Mouse (Mus musculus) splenic B cell, adult 2 months (primary cell): Measurements from ENCODE around the gene Zfp981.
"Not testable (repeated sequence)": the region's sequence is repeated elsewhere in the genome, so short reads cannot be mapped to it uniquely, and the experiment has no call there.

Experiments
- DNase-seq: peaks from one replicate; pipeline ENCODE4 v3.0.0-alpha.2; 2011; ENCODE audit warnings: low read depth, low spot score
- H3K27me3 ChIP-seq: 2 replicates; pipeline ENCODE4 v1.6.1; 2012; ENCODE audit warnings: mild to moderate bottlenecking, low read length, moderate library complexity, mixed read lengths; ENCODE audit not compliant: control insufficient read depth, poor library complexity, insufficient read depth, severe bottlenecking
- H3K36me3 ChIP-seq: 2 replicates; pipeline ENCODE4 v1.6.1; 2012; ENCODE audit warnings: mild to moderate bottlenecking, low read length, moderate library complexity, mixed read lengths; ENCODE audit not compliant: control insufficient read depth, poor library complexity, insufficient read depth, severe bottlenecking

The Zfp981 gene

DNA sequence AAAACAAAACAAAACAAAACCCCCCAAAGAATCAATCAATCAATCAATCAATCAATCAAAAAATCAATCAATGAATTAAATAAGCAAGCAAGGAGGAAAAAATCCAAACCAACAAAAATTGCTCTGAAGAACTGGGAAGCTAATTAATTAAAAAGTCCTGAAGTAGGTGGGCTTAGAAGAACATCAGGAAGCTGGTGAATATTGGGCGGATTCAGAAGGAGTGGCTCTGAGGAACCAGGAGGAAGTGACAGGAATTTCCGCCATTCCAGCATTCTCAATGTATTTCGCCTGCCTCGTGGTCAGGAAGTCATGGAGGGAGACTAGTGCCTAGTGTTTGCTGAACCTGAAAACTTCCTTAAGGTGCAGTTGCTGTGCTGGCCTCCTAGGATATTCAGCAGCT is at the start of gene Zfp981:
Gene Zfp981, plus strand, starts transcription at position 301 of the 400 bp plus-strand sequence.
- H3K36me3 ChIP-seq, H3K27me3 ChIP-seq, DNase-seq: not testable (repeated sequence)

GRCm38 (mm10) chr4:146452576-146452975 is 49.3 kb upstream of the Zfp981 start:
- DNase-seq, H3K27me3 ChIP-seq: not testable (repeated sequence)

GRCm38 (mm10) chr4:146454170-146454569 is 47.7 kb upstream of the Zfp981 start:
- H3K36me3 ChIP-seq, DNase-seq, H3K27me3 ChIP-seq: not testable (repeated sequence)

More at GRCm38 (mm10) chr4:146452576-146452975, 49.3 kb upstream of the Zfp981 start:
- H3K36me3 ChIP-seq, result not testable (repeated sequence)

DNA sequence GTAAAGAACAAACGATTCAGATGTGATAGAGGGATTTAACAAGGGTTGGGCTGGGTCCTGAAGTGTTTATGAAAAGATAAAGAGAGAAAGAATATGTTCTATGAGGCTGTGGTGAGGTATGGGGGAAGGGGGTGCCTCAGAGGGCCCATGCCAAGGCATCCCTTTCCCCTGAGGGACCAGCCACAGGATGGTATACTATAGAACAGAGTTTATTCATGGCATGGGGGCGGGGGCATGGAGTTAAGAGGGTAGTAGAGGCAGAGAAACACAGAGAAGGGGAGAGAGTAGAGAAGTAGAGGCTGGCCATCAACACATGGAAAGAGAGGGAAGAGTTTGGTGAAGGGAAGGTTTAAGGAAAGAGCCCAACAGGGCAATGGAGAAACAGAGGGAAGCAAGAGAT is 46.9 kb upstream of the Zfp981 start:
- no peaks in the 10 kb centered on the region for H3K36me3 ChIP-seq
- H3K27me3 ChIP-seq, result no peaks in the 10 kb centered on the region
- DNase-seq, result no peak

GRCm38 (mm10) chr4:146455321-146455721 is 46.5 kb upstream of the Zfp981 start:
- no peaks in the 10 kb centered on the region for H3K27me3 ChIP-seq
- no peak for DNase-seq
- H3K36me3 ChIP-seq, result no peaks in the 10 kb centered on the region

- H3K27me3 ChIP-seq, result no peaks in the 10 kb centered on the region
- H3K36me3 ChIP-seq, result no peaks in the 10 kb centered on the region
- DNase-seq, result no peak
Observed at GRCm38 (mm10) chr4:146456061-146456726, 45.6 kb upstream of the Zfp981 start.

DNA sequence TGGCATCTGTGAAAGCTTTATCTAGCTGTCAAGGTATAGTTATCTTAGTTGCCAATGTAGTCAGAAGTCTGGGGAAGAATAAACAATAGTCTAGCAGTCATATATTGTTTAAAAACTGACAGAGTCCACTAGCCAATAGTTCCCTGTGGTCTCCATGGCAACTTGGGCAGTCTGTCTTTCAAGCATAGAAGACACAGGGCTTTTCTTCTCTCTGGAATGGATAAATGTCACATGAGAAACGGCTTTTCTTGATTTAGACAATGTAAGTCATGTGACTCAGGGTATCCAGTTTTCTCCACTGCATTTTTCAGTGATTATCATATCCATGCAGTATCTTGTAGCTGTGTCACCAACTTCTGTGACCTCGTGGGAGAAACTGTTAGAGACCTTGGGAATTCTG is 44.7 kb upstream of the Zfp981 start:
- H3K27me3 ChIP-seq, result no peaks in the 10 kb centered on the region
- no peak for DNase-seq
- no peaks in the 10 kb centered on the region for H3K36me3 ChIP-seq

DNA sequence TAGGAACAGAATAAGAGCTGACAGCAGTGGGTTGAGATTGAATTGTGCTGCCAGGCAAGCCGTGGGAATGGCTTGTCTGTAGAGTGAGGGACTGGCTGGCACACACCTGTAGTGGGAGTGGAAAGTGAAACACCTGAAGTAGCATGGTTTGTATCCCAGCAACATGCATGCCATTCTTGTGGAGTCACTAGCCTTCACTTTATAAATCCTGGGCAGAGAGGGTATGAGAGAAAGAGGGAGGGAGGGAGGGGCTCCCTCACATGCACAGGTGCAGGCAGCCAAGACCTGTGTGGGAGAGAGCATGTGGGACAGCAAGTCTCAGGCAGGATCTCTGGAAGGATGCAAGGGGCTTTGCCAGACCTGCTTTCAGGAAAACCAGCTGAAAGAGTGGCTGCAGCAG is 44.1 kb upstream of the Zfp981 start:
- DNase-seq, result no peak
- Histone ChIP-seq H3K36me3 (no peaks in the 10 kb centered on the region), H3K27me3 (no peaks in the 10 kb centered on the region)

- DNase-seq, H3K36me3 ChIP-seq, H3K27me3 ChIP-seq: not testable (repeated sequence)
Observed at GRCm38 (mm10) chr4:146459822-146460221, 42.0 kb upstream of the Zfp981 start.

- not testable (repeated sequence) for DNase-seq, H3K27me3 ChIP-seq, H3K36me3 ChIP-seq
Observed at GRCm38 (mm10) chr4:146460685-146461084, 41.1 kb upstream of the Zfp981 start.

DNA sequence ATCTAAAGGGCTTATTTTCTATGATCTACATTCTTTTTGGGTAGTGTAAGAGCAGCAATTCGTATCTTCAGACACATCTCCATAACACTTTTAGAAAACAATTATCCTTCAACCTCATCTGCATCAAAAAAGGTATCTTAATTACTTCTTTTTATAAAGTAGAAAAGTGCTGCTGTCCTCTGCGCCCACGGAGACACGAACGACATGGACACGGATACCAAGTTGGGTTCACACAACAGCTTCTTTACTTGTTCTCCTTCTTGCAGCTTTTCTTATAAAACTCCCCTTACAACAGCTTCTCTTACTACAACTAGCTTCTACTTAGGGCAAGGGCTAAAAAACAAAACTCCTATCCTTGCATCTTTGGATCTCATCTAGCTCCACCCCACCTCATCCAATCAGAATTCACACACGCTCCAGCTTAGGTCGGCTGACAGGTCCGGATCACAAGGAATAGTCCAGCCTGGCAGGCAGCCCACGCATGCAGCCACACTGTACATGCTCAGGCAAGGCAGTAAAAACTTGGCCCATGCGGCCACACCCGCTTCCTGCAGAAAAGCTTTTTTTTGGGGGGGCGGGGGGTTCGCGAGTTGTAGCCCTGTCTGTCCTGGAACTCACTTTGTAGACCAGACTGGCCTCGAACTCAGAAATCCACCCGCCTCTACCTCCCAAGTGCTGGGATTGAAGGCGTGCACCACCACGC is 38.0 kb upstream of the Zfp981 start:
- H3K27me3 ChIP-seq, DNase-seq, H3K36me3 ChIP-seq: not testable (repeated sequence)

DNA sequence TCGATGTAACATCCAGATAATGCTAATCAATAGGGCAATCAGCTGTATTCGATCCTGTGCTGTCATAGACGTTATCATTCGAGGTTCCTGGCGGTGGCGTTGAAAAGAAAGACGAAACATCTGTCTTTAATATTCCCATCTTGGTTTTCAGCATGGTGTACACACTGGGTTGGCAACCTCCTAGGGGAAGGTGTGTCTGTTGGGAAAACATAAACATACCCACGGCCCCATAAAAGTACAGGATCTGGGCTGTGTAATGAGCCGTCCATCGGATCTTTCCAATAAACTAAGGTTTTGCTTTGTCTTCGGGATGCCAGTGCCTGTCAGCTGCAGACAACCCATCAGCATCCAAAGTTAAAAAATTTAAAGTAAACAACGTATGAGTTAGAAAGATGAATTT is 31.8 kb upstream of the Zfp981 start:
- not testable (repeated sequence) for DNase-seq, H3K36me3 ChIP-seq, H3K27me3 ChIP-seq

GRCm38 (mm10) chr4:146474181-146474580 is 27.6 kb upstream of the Zfp981 start:
- not testable (repeated sequence) for DNase-seq, H3K27me3 ChIP-seq, H3K36me3 ChIP-seq

DNA sequence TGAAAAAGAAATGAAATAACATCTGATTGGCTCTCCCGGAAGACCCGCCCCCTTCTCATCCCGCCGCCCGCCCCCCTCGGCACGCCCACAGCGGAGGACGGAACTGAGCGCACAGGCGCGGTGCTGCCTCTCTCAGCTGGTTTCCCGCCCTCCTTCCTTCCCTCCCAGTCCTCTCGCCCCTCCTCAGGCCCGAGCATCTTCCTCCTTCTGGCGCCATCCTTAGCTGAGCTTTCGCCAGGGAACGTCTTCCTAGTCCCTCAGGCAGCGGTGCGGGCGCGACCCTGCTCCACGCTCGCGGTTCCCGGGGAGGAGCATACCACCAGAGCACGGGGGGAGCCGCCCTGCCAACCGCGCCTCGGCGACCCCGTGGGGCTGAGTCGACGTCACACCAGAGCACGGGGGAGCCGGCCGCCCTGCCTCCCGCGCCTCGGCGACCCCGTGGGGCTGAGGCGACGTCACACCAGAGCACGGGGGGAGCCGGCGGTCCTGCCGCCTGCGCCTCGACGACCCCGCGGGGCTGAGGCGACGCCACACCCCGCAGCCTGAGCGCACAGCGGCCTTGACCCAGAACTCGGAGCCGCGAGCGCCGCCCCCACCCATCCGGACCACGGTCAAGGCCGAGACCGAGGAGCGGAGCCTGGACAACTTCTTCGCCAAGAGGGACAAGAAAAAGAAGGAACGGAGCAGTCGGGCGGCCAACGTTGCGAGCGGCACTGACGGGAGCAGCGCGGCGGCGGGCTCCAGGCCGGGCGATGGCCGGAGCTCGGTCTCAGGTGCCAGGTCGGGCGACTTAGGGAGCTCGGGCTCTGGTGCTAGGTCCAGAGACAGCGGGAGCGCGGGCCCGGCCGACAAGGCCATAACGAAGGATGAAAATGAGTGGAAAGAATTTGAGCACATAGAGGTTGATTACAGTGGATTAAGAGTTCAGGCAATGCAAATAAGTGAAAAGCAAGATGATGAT is 26.8 kb upstream of the Zfp981 start:
- not testable (repeated sequence) for H3K36me3 ChIP-seq, DNase-seq, H3K27me3 ChIP-seq

- H3K36me3 ChIP-seq, DNase-seq, H3K27me3 ChIP-seq: not testable (repeated sequence)
Observed at GRCm38 (mm10) chr4:146476260-146476659, 25.6 kb upstream of the Zfp981 start.
